Mouse (Mus musculus) heart, postnatal 0 days (tissue): Measurements from ENCODE around the gene Megf9. TPM values are rescaled to one million over a fixed set of nuclear protein-coding genes. Genes with fewer than 3 reads are reported as not detected.

Source experiments
- ATAC-seq: fragments of 200-750 bp; cut with Nextera tagmentation; 2 replicates; pipeline ENCODE4 v1.8.0; 2017; ENCODE audit warnings: low read depth, moderate number of reproducible peaks, moderate library complexity; ENCODE audit not compliant: insufficient read depth
- DNase-seq: peaks from one replicate; pipeline ENCODE4 v3.0.0-alpha.2; 2016; ENCODE audit warnings: low spot score
- H3K27ac ChIP-seq: fragments of 300-500 bp; sonication (generic); 2 replicates; pipeline ENCODE4 v1.5.1; 2014; ENCODE audit warnings: low read depth, mild to moderate bottlenecking
- H3K27me3 ChIP-seq: fragments of 300-500 bp; sonication (generic); 2 replicates; pipeline ENCODE4 v1.6.1; 2014; ENCODE audit warnings: low read length, mixed read lengths; ENCODE audit not compliant: control insufficient read depth, insufficient read depth
- H3K36me3 ChIP-seq: fragments of 300-500 bp; sonication (generic); replicated peaks from 2 replicates; pipeline ENCODE4 v1.6.1; 2014; ENCODE audit warnings: low read length, mixed read lengths; ENCODE audit not compliant: control insufficient read depth, insufficient read depth
- H3K4me1 ChIP-seq: fragments of 300-500 bp; sonication (generic); 2 replicates; pipeline ENCODE4 v1.6.1; 2014; ENCODE audit warnings: antibody characterized with exemption; ENCODE audit not compliant: control insufficient read depth, insufficient read depth
- H3K4me2 ChIP-seq: fragments of 300-500 bp; sonication (generic); 2 replicates; pipeline ENCODE4 v1.6.1; 2014; ENCODE audit warnings: low read depth, mild to moderate bottlenecking, low read length, moderate library complexity
- H3K4me3 ChIP-seq: fragments of 300-500 bp; sonication (generic); 2 replicates; pipeline ENCODE4 v1.5.1; 2014; ENCODE audit warnings: low read depth, low read length
- H3K9ac ChIP-seq: fragments of 300-500 bp; sonication (generic); replicated peaks from 2 replicates; pipeline ENCODE4 v1.6.1; 2014; ENCODE audit warnings: low read depth, low read length, mixed read lengths
- H3K9me3 ChIP-seq: fragments of 300-500 bp; sonication (generic); replicated peaks from 2 replicates; pipeline ENCODE4 v1.6.1; 2016; ENCODE audit warnings: low read length; ENCODE audit not compliant: control insufficient read depth
- CTCF ChIP-seq: IDR thresholded peaks from 2 replicates; pipeline ENCODE4 v1.5.1; 2016; ENCODE audit warnings: antibody characterized with exemption, control low read depth, low read depth
- EP300 ChIP-seq: IDR thresholded peaks from 2 replicates; pipeline ENCODE4 v1.6.1; 2016; ENCODE audit warnings: antibody characterized with exemption, low read depth
- WGBS: fragments of 180-500 bp; shearing (Covaris S2); extraction: QIAGEN DNeasy Blood & Tissue Kit; methylation state at CpG from one replicate; pipeline ENCODE4 v1.1.7; 2014; 5-methylcytosine and 5-hydroxymethylcytosine counted together
- polyA plus RNA-seq: library from polyadenylated mRNA; unstranded; fragments of >200 nt; fragmentation: Nextera tagmentation; extraction: Ambion mirVana; gene quantifications from 2 replicates; pipeline ENCODE4 v1.2.1, GENCODE M21; 2015
- total RNA-seq: library from RNA; depleted of rRNA; stranded (reverse); fragments of >200 nt; gene quantifications from 2 replicates; pipeline ENCODE4 v1.2.3, GENCODE M21; 2014; ENCODE audit warnings: low replicate concordance

Megf9 gene
- total and polyA plus RNA-seq, 2 experiments from 2014 or later, result 3.3 to 10.8 TPM

GRCm38 (mm10) chr4:70508207-70508606, 26.6 kb downstream of the Megf9 start:
- H3K9ac ChIP-seq, result no peak overlapping the region
- no peak overlapping the region for H3K4me3 ChIP-seq
- no peak for DNase-seq
- H3K27ac ChIP-seq, result no peak overlapping the region
- ATAC-seq, result no peak
- no peaks in the 10 kb centered on the region for H3K27me3 ChIP-seq
- TF ChIP-seq EP300, result no peak
- no peak for TF ChIP-seq CTCF
- H3K9me3 ChIP-seq, result no peaks in the 10 kb centered on the region
- H3K4me2 ChIP-seq, result no peak overlapping the region
- H3K4me1 ChIP-seq, result no peaks in the 10 kb centered on the region
- WGBS, result 91% methylated on average over 1 of the region's 1 CpGs
- no peaks in the 10 kb centered on the region for H3K36me3 ChIP-seq

- DNase-seq (no peak), ATAC-seq (no peak)
- 31% methylated on average over 3 of the region's 3 CpGs for WGBS
- Histone ChIP-seq H3K9me3 (no peaks in the 10 kb centered on the region), H3K36me3 (no peaks in the 10 kb centered on the region), H3K4me1 (no peaks in the 10 kb centered on the region), H3K9ac (no peak overlapping the region), H3K27ac (no peak overlapping the region), H3K27me3 (no peaks in the 10 kb centered on the region), H3K4me2 (no peak overlapping the region), H3K4me3 (no peak overlapping the region)
- TF ChIP-seq EP300 (no peak), CTCF (no peak)
These were observed 28.8 kb downstream of the Megf9 start for GRCm38 (mm10) chr4:70505951-70506350.

- no peak overlapping the region for H3K27ac ChIP-seq
- H3K4me1 ChIP-seq, result no peaks in the 10 kb centered on the region
- no peak overlapping the region for H3K4me3 ChIP-seq
- TF ChIP-seq EP300, result no peak
- TF ChIP-seq CTCF, result no peak
- no peaks in the 10 kb centered on the region for H3K9me3 ChIP-seq
- no peak overlapping the region for H3K9ac ChIP-seq
- WGBS, result 57% methylated on average over 1 of the region's 1 CpGs
- no peak overlapping the region for H3K4me2 ChIP-seq
- ATAC-seq (no peak), DNase-seq (no peak)
- H3K36me3 ChIP-seq, result no peaks in the 10 kb centered on the region
- H3K27me3 ChIP-seq, result no peaks in the 10 kb centered on the region
These were observed 31.0 kb downstream of the Megf9 start for GRCm38 (mm10) chr4:70503827-70504226.

GRCm38 (mm10) chr4:70499285-70499684, 35.5 kb downstream of the Megf9 start:
- Histone ChIP-seq H3K4me3 (no peak overlapping the region), H3K27me3 (no peaks in the 10 kb centered on the region), H3K4me1 (no peaks in the 10 kb centered on the region), H3K27ac (no peak overlapping the region), H3K36me3 (no peaks in the 10 kb centered on the region), H3K9ac (no peak overlapping the region), H3K4me2 (no peak overlapping the region), H3K9me3 (no peaks in the 10 kb centered on the region)
- no peak for TF ChIP-seq CTCF
- TF ChIP-seq EP300, result no peak
- WGBS, result 73% methylated on average over 3 of the region's 3 CpGs
- ATAC-seq (no peak), DNase-seq (no peak)

GRCm38 (mm10) chr4:70496978-70497377, 37.8 kb downstream of the Megf9 start:
- no peak overlapping the region for H3K9ac ChIP-seq
- no peaks in the 10 kb centered on the region for H3K4me1 ChIP-seq
- no peaks in the 10 kb centered on the region for H3K36me3 ChIP-seq
- TF ChIP-seq CTCF, result no peak
- TF ChIP-seq EP300, result no peak
- H3K9me3 ChIP-seq, result no peaks in the 10 kb centered on the region
- no peak for DNase-seq
- H3K27me3 ChIP-seq, result no peaks in the 10 kb centered on the region
- H3K4me3 ChIP-seq, result no peak overlapping the region
- 64% methylated on average over 1 of the region's 1 CpGs for WGBS
- H3K27ac ChIP-seq, result no peak overlapping the region
- no peak overlapping the region for H3K4me2 ChIP-seq
- ATAC-seq, result no peak

- Histone ChIP-seq H3K36me3 (no peaks in the 10 kb centered on the region), H3K9me3 (no peaks in the 10 kb centered on the region), H3K4me2 (no peak overlapping the region), H3K4me1 (no peaks in the 10 kb centered on the region), H3K9ac (no peak overlapping the region), H3K27me3 (no peaks in the 10 kb centered on the region), H3K27ac (no peak overlapping the region), H3K4me3 (no peak overlapping the region)
- TF ChIP-seq EP300 (no peak), CTCF (no peak)
- DNase-seq (no peak), ATAC-seq (no peak)
- WGBS, result 58% methylated on average over 2 of the region's 2 CpGs
These were observed 45.0 kb downstream of the Megf9 start for GRCm38 (mm10) chr4:70489792-70490191.
